Mouse (Mus musculus) left cerebral cortex, adult 2 months (tissue): Measurements from ENCODE around the gene Sv2c. TPM values are rescaled to one million over a fixed set of nuclear protein-coding genes. Genes with fewer than 3 reads are reported as not detected.

Source experiments
- DNase-seq, 2 experiments: peaks; one replicate each; pipeline ENCODE4 v3.0.0; 2021 to 2022; ENCODE audit warnings: low spot score in 2 of 2, mixed read lengths in 1 of 2; ENCODE audit errors: extremely low spot score in 1 of 2
- H3K27ac ChIP-seq: fragments of 200-600 bp; 2 replicates; pipeline ENCODE4 v1.8.1; 2022
- H3K4me3 ChIP-seq: fragments of 200-600 bp; 2 replicates; pipeline ENCODE4 v1.8.1; 2022
- CTCF ChIP-seq: fragments of 200-600 bp; IDR thresholded peaks from 2 replicates; pipeline ENCODE4 v1.8.1; 2022; ENCODE audit warnings: antibody characterized with exemption, mild to moderate bottlenecking, moderate library complexity
- intact Hi-C: fragments of 180-260 bp; cut with DNase I; formaldehyde crosslinking; loops from one replicate; pipeline ENCODE4 v1.15.1; 2025
- total RNA-seq, 2 experiments: library from RNA; stranded (reverse); gene quantifications; 2 replicates each; pipeline ENCODE4 v1.2.3; 2021

The Sv2c gene
- total RNA-seq, 2 experiments from 2014 or later, result 28.0 to 33.8 TPM

DNA sequence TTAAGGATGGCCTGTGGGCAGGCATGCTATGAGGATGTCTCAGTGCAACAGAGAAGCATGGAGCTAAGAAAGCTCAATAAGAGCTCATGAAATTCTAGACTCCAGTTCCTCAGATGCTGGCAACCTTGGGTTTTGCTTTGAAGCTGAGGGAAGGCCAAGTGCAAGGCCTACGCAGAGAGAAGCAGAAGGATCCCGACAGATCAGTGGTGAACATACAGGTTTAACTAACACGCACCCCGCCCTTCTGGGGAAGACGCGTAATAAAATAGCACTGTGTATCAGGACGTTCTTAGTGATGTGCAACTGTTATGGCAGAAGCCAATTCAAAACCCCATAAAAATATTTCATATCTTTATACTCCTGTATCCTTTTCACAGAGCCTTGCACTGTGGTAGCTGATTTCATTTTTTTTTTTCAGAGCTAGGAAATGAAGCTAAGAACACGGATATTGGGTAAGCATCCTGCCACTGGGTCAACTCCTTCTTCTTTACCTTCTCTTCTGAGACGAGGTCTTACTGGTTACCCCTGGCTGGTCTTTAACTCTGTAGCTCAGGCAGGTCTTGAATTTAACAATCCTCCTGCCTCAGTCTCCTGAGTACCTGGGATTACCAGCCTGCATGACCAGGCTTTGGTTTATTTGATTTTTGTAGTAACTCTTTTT is 213.6 kb downstream of the Sv2c start:
- no peak overlapping the region for H3K4me3 ChIP-seq
- H3K27ac ChIP-seq, result no peak overlapping the region
- TF ChIP-seq CTCF, result no peak
- peak in 1 of 2 experiments; percentile 3 for DNase-seq
- intact Hi-C loops, result no loop called here

DNA sequence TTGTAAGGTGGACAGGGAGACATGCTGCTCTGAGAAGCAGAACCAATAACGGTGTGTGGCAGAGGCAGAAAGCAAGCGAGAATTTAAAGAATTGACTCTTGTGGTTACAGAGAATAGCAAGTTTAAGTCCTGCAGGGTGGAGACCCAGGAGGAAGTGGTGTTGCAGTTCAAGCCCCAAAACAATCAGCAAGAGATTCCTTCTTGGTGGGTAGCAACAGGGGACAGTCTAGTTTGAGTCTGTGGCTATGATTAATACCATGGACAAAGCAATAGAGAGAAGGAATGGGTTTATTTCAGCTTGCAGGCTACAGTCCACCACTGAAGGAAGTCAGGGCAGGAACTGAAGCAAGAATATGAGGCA is 219.4 kb downstream of the Sv2c start:
- DNase-seq, result no peak
- H3K27ac ChIP-seq, result peak overlapping the region; percentile 80
- no peak overlapping the region for H3K4me3 ChIP-seq
- intact Hi-C loops, result loop anchor here (2.0 kb wide), 1 partner anchor 48 kb away; no protein-coding TSS in a partner anchor
- no peak for TF ChIP-seq CTCF

DNA sequence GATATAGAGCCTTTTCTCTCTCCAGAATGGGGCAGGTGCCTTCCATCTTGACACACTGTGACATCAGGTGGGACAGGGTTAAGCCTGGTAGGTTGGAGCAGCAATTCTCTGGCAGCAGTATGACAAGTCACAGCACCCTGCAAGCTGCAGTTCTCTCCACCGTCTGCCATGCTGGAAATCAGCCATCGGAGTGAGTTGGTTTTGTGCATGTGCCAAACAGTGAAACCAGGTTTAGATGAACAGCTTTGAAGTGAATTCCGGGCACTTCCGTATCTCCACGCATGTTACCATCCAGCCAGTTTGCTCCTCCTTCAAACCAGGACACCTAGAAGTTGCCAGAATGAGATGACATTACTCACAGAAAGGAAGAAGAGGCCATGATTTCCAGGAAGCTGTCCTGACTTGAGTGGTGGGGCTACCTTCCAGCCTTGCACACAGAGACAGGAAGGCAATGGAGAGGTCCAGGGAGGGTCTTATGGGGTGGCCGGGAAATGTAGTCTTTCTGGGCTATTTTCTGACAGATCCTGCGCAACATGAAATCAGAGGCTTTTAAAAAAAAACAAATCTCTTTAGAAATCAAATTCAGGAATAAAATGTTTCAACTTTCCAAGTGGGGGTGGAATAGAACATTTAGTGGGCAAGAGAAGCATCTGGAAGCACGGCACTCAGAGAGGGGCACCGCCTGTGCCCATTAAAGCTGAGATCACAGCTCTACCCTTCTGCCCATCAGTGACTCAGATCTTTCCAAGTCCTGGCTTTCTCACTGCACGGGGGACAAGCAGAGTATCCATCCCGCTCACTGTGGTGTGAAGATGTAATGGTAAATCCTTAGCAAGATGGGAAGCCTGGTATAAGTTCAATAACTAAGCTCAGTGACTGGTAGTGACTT is 220.0 kb downstream of the Sv2c start:
- Histone ChIP-seq H3K27ac (peak overlapping the region; percentile 80), H3K4me3 (no peak overlapping the region)
- DNase-seq, result peak; percentile 38 to 48
- intact Hi-C loops, result loop anchor here (1.0 to 2.0 kb wide), 2 partner anchors 48 to 92 kb away; no protein-coding TSS in a partner anchor
- no peak for TF ChIP-seq CTCF

DNA sequence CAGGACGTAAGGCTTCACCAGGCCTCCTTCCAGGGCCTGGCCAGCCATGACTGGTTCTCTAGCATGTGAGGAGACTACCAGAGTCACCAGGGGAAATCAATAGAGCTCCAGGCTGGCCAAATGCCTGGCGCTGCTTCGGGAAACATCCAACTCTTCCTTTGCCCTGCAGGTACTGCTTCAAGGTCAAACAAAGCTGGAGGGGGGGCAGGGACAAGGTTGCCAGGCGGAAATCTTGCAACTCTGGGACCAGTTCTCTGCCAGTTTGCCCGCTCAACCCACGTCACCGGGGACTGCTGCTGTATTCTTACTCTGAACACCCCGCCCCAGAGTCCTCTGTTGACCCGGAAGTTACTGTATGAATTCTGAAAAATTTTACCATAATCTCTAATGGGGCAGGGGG is 222.1 kb downstream of the Sv2c start:
- no peak for DNase-seq
- TF ChIP-seq CTCF, result no peak
- H3K4me3 ChIP-seq, result no peak overlapping the region
- intact Hi-C loops, result no loop called here
- peak overlapping the region; percentile 80 for H3K27ac ChIP-seq

DNA sequence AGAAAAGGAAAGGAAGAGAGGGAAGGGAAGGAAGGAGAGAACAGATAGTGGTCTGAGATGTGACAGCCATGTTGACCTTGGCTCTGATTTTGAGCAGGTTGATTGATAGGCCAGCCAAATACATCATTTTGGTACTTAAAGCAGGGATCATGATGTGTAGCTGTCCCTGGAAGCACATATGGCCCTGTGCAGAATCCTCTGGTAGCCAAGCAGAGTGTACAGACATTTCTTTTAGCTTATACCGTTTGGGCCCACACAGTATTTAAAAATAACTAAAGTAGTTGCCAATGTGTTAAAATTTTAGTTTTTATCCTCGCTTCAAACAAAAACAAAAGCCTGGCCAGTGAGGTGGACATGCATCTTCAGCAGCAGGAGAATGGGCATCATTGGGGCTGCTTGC is 223.1 kb downstream of the Sv2c start:
- no peak overlapping the region for H3K4me3 ChIP-seq
- peak overlapping the region; percentile 73; the same call in 1 of the 2 replicates for H3K27ac ChIP-seq
- intact Hi-C loops, result no loop called here
- DNase-seq, result no peak
- TF ChIP-seq CTCF, result no peak

Other genes with a start within 250 kb of the Sv2c start
- 10 to 100 TPM; 19.1 to 21.5 TPM for gene Iqgap2, start 240.7 kb downstream of the Sv2c start, total RNA-seq
- 10 to 100 TPM; 25.2 to 27.1 TPM for gene Gm20075, start 51.2 kb downstream of the Sv2c start, total RNA-seq
- not detected for gene Gm17190, start 50.5 kb downstream of the Sv2c start, total RNA-seq